Mouse (Mus musculus): ENCODE measurements around the gene Iqca. TPM values are rescaled to one million over a fixed set of nuclear protein-coding genes. Genes with fewer than 3 reads are reported as not detected.

Gene Iqca
- polyA plus RNA-seq, 1 experiment: not detected

DNA sequence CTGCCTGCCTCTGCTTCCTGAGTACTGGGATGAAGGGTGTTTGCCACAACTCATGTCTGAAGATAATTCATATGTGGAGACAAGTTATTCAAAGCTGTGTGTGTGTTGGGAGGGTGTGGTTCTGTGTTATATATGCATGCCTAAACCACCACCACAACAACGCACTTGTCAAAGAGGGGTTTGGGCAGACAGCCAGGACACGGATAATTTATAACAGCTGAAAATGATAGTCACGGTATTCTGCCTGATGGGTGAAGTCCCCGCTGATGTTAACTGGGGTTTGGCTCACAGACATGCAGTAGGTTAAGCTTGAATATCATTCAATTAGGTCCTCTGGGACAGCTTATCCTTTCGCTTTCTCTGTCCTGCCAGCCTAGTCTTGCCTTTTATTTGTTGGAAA lies 78.4 kb downstream of the Iqca start:
- Histone ChIP-seq H3K27ac (ENCODE audit: insufficient read depth, low read length) (no peak overlapping the region), H3K4me1 (ENCODE audit: control insufficient read depth, insufficient read depth, insufficient read length) (no peaks in the 10 kb centered on the region), H3K36me3 (ENCODE audit: control insufficient read depth, insufficient read depth, low read length) (no peaks in the 10 kb centered on the region), H3K4me3 (ENCODE audit: extremely low read depth, insufficient read depth, insufficient read length) (no peak overlapping the region), H3K27me3 (ENCODE audit: control insufficient read depth, insufficient read depth, low read length) (no peaks in the 10 kb centered on the region)
- TF ChIP-seq CTCF (IDR thresholded peaks at IDR 0.05; ENCODE audit: extremely low read depth, insufficient read depth, insufficient read length, insufficient replicate concordance) (no peak), POLR2A (IDR thresholded peaks at IDR 0.05; ENCODE audit: low read depth, low read length) (no peak)
- no peak for DNase-seq (ENCODE audit: low read depth in 1 of 2, low spot score in 2 of 2)
- 70% methylated on average over 5 of the region's 5 CpGs for WGBS

DNA sequence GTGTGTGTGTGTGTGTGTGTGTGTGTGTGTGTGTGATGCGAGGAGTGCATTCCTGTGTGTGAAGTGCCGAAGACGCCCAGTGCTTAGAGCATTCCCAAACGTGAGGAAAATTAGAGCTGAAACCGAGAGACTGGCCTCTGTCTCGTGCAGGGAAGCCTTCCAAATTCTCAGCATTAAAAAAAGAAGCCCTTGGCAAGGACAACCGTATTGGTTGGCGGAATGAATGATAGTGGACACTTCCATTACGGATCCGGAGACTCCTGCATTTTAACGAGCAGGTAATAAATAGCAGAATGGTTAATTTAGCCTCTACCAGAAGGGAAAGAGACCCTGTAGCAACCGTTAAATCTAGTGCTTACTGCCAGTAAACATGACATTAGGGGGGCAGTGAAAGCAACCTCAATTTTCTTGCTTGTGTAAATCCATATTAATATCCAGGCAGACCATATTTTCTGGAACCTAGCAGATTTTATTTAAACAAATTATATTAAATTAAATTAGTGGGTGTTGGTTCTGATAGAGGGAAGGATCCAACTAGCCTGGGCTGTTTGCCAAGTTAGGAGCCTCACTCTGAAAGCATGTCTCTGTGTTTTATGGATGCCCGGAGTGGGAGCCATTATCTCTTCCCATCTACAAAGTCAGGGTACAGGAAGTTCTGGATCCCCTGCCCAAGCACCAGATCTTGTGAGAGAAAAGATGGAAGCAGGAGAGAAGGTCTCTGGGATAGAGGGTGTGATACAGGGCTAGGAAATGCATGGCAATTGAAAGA lies 81.2 kb downstream of the Iqca start:
- no peak for DNase-seq (ENCODE audit: low read depth in 1 of 2, low spot score in 2 of 2)
- Histone ChIP-seq H3K4me1 (ENCODE audit: control insufficient read depth, insufficient read depth, insufficient read length) (no peaks in the 10 kb centered on the region), H3K4me3 (ENCODE audit: extremely low read depth, insufficient read depth, insufficient read length) (no peak overlapping the region), H3K27me3 (ENCODE audit: control insufficient read depth, insufficient read depth, low read length) (no peaks in the 10 kb centered on the region), H3K27ac (ENCODE audit: insufficient read depth, low read length) (no peak overlapping the region), H3K36me3 (ENCODE audit: control insufficient read depth, insufficient read depth, low read length) (no peaks in the 10 kb centered on the region)
- WGBS: 85% methylated on average over 13 of the region's 13 CpGs
- no peak for TF ChIP-seq POLR2A (IDR thresholded peaks at IDR 0.05; ENCODE audit: low read depth, low read length)
- no peak for TF ChIP-seq CTCF (IDR thresholded peaks at IDR 0.05; ENCODE audit: extremely low read depth, insufficient read depth, insufficient read length, insufficient replicate concordance)

DNA sequence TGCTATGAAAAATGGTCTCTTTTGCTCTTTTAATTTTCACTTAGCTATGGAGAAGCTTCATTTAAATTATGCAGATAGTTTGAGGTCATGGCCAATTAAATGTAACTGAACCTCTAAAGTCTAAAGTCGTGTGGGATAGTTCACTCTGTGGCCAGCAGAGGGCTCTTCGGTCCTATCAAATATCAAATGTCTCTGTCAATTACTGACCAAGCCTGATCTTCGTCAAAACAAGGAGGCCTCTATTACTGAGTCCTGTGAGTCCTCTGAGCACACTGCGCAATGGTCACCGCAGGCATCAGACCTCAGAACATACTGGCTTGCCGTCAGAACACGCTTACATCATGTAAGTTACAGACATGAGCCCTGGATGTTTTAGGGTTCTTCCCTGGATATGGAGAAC lies 92.6 kb downstream of the Iqca start:
- H3K4me3 ChIP-seq (ENCODE audit: extremely low read depth, insufficient read depth, insufficient read length): no peak overlapping the region
- WGBS: 29% methylated on average over 7 of the region's 7 CpGs
- no peak overlapping the region for H3K27ac ChIP-seq (ENCODE audit: insufficient read depth, low read length)
- TF ChIP-seq POLR2A (IDR thresholded peaks at IDR 0.05; ENCODE audit: low read depth, low read length): no peak
- TF ChIP-seq CTCF (IDR thresholded peaks at IDR 0.05; ENCODE audit: extremely low read depth, insufficient read depth, insufficient read length, insufficient replicate concordance): peak; percentile 7; the same call in 1 of the 2 replicates
- no peaks in the 10 kb centered on the region for H3K27me3 ChIP-seq (ENCODE audit: control insufficient read depth, insufficient read depth, low read length)
- peak in 1 of 2 experiments; percentile 17 for DNase-seq (ENCODE audit: low read depth in 1 of 2, low spot score in 2 of 2)
- no peaks in the 10 kb centered on the region for H3K4me1 ChIP-seq (ENCODE audit: control insufficient read depth, insufficient read depth, insufficient read length)
- H3K36me3 ChIP-seq (ENCODE audit: control insufficient read depth, insufficient read depth, low read length): no peaks in the 10 kb centered on the region

DNA sequence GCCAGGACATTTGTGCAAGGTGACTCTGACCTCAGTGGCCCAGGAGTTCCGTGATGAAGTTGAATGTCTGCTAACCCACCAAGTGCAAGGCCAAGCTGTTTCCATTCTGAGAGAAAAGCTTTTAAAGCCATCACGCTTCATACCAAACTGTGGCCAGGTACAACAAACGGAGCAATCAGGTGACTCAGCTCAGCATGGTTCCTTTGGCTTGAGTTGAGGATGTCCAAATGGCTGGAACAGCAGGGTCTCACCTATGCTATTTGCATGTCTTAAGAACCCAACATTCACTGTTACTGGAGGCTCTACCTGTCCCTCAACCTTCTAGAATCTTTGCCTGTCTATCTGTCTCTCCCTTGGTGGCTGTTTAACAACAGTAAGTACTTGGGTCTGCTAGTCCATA lies 93.1 kb downstream of the Iqca start:
- Histone ChIP-seq H3K36me3 (ENCODE audit: control insufficient read depth, insufficient read depth, low read length) (no peaks in the 10 kb centered on the region), H3K4me3 (ENCODE audit: extremely low read depth, insufficient read depth, insufficient read length) (no peak overlapping the region), H3K27me3 (ENCODE audit: control insufficient read depth, insufficient read depth, low read length) (no peaks in the 10 kb centered on the region), H3K27ac (ENCODE audit: insufficient read depth, low read length) (no peak overlapping the region), H3K4me1 (ENCODE audit: control insufficient read depth, insufficient read depth, insufficient read length) (no peaks in the 10 kb centered on the region)
- WGBS: 71% methylated on average over 3 of the region's 3 CpGs
- TF ChIP-seq POLR2A (IDR thresholded peaks at IDR 0.05; ENCODE audit: low read depth, low read length): no peak
- no peak for TF ChIP-seq CTCF (IDR thresholded peaks at IDR 0.05; ENCODE audit: extremely low read depth, insufficient read depth, insufficient read length, insufficient replicate concordance)
- no peak for DNase-seq (ENCODE audit: low read depth in 1 of 2, low spot score in 2 of 2)

DNA sequence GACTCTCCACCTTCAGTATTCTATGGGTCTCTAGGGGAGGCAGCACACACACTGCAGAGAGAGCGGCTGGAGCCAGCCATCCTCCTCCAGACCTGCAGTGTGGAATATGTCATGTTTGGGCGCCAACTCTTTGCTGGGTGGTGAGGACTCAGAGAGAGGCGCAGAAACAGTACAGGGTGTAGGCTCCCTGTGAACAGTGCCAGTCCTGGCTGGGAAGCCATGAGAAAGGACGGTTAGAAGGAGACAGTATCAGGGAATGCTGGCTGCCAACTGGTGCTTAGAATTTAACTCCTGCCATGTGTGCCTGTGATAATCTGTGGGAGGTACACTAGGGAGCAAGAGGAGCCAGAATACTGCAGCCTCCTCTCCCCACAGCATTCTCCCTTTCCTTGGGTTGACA lies 98.2 kb downstream of the Iqca start:
- Histone ChIP-seq H3K4me1 (ENCODE audit: control insufficient read depth, insufficient read depth, insufficient read length) (no peaks in the 10 kb centered on the region), H3K27ac (ENCODE audit: insufficient read depth, low read length) (no peak overlapping the region), H3K27me3 (ENCODE audit: control insufficient read depth, insufficient read depth, low read length) (no peaks in the 10 kb centered on the region), H3K36me3 (ENCODE audit: control insufficient read depth, insufficient read depth, low read length) (no peaks in the 10 kb centered on the region), H3K4me3 (ENCODE audit: extremely low read depth, insufficient read depth, insufficient read length) (no peak overlapping the region)
- no peak for TF ChIP-seq POLR2A (IDR thresholded peaks at IDR 0.05; ENCODE audit: low read depth, low read length)
- no peak for TF ChIP-seq CTCF (IDR thresholded peaks at IDR 0.05; ENCODE audit: extremely low read depth, insufficient read depth, insufficient read length, insufficient replicate concordance)
- 88% methylated on average over 4 of the region's 4 CpGs for WGBS
- DNase-seq (ENCODE audit: low read depth in 1 of 2, low spot score in 2 of 2): no peak

DNA sequence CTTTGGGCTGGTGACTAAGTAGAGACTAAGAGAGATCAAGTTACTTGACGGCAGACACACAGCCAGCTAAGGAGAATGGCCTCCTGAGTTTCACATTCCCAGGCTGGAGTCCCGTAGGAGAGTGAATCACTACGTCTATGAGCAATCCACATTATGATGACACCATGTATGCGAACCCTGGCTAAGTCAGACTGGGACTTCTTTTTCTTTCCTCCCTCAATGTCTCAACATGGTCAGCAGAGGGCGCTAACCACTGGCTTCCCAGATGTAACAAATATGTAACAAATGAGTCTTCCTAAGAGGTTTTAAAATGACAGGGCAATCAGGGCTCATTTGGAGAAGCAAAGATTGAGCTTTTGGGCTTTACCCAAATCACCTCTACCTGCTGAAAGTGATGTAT lies 101.9 kb downstream of the Iqca start:
- Histone ChIP-seq H3K36me3 (ENCODE audit: control insufficient read depth, insufficient read depth, low read length) (no peaks in the 10 kb centered on the region), H3K27ac (ENCODE audit: insufficient read depth, low read length) (no peak overlapping the region), H3K27me3 (ENCODE audit: control insufficient read depth, insufficient read depth, low read length) (no peaks in the 10 kb centered on the region), H3K4me3 (ENCODE audit: extremely low read depth, insufficient read depth, insufficient read length) (no peak overlapping the region), H3K4me1 (ENCODE audit: control insufficient read depth, insufficient read depth, insufficient read length) (no peaks in the 10 kb centered on the region)
- WGBS: 9% methylated on average over 5 of the region's 5 CpGs
- DNase-seq (ENCODE audit: low read depth in 1 of 2, low spot score in 2 of 2): no peak
- TF ChIP-seq CTCF (IDR thresholded peaks at IDR 0.05; ENCODE audit: extremely low read depth, insufficient read depth, insufficient read length, insufficient replicate concordance): peak; percentile 29; the same call in 1 of the 2 replicates
- TF ChIP-seq POLR2A (IDR thresholded peaks at IDR 0.05; ENCODE audit: low read depth, low read length): no peak

DNA sequence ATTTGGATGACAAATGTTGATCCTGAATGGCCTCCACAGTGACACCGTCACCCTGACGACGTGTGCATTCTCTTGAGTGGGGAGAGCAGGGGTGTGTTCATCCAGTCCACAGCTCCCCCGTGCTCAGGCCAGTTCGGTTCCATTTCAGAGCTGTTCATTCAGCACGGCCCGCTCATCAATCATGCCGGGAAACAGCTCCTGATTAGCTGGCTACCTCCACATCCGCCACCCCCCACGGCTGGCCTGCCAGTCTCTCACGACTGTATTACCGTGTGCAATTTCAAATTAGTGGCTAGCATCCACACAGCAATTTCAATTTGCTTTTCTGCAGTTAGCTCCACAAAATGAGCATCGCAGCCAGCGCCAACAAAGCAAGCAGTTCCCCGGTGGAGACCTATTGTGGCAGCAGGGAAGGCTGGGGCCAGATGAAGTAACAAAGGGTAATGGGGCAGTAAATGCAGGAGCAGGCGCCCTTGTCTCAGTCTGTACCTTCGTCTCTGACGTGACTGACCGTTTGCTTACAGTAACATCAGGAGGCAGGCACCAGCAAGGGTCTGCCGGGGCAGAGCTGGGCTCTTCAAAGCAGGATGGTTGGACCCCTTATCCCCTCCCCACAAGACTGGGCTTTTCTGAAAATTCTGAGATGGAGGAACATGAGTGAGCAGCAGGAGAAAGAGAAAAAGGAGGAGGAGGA lies 103.0 kb downstream of the Iqca start:
- no peak overlapping the region for H3K27ac ChIP-seq (ENCODE audit: insufficient read depth, low read length)
- H3K27me3 ChIP-seq (ENCODE audit: control insufficient read depth, insufficient read depth, low read length): no peaks in the 10 kb centered on the region

More for the DNA sequence above, 103.0 kb downstream of the Iqca start:
- TF ChIP-seq CTCF (IDR thresholded peaks at IDR 0.05; ENCODE audit: extremely low read depth, insufficient read depth, insufficient read length, insufficient replicate concordance) (no peak), POLR2A (IDR thresholded peaks at IDR 0.05; ENCODE audit: low read depth, low read length) (no peak)
- no peak for DNase-seq (ENCODE audit: low read depth in 1 of 2, low spot score in 2 of 2)
- WGBS: 18% methylated on average over 20 of the region's 20 CpGs
- Histone ChIP-seq H3K4me3 (ENCODE audit: extremely low read depth, insufficient read depth, insufficient read length) (no peak overlapping the region), H3K4me1 (ENCODE audit: control insufficient read depth, insufficient read depth, insufficient read length) (no peaks in the 10 kb centered on the region), H3K36me3 (ENCODE audit: control insufficient read depth, insufficient read depth, low read length) (no peaks in the 10 kb centered on the region)
